Mouse (Mus musculus): ENCODE measurements around the gene Etl4. TPM values are rescaled to one million over a fixed set of nuclear protein-coding genes. Genes with fewer than 3 reads are reported as not detected.

The Etl4 gene
- total RNA-seq, 2 experiments from 2014 or later: 138 to 142 TPM

- no peak for TF ChIP-seq CTCF (IDR thresholded peaks at IDR 0.05)
- intact Hi-C loops (cut with DNase I): no loop called here
- Histone ChIP-seq H3K27ac (no peak overlapping the region), H3K4me3 (0 out of 2 replicates have a peak overlapping the region, but pooled peaks have one; percentile 18)
- no peak for DNase-seq (ENCODE audit: extremely low spot score in 1 of 2, low spot score in 2 of 2)
Observed at GRCm38 (mm10) chr2:20723990-20724745, 814.6 kb downstream of the Etl4 start.

GRCm38 (mm10) chr2:20726974-20727373 is 817.4 kb downstream of the Etl4 start:
- TF ChIP-seq CTCF (IDR thresholded peaks at IDR 0.05): no peak
- H3K4me3 ChIP-seq: no peak overlapping the region

GRCm38 (mm10) chr2:20727752-20728438 is 818.3 kb downstream of the Etl4 start:
- DNase-seq (ENCODE audit: extremely low spot score in 1 of 2, low spot score in 2 of 2): no peak
- TF ChIP-seq CTCF (IDR thresholded peaks at IDR 0.05): no peak

More at GRCm38 (mm10) chr2:20726974-20727373, 817.4 kb downstream of the Etl4 start:
- no peak for DNase-seq (ENCODE audit: extremely low spot score in 1 of 2, low spot score in 2 of 2)
- intact Hi-C loops (cut with DNase I): no loop called here
- H3K27ac ChIP-seq: no peak overlapping the region

GRCm38 (mm10) chr2:20735444-20735843 is 825.9 kb downstream of the Etl4 start:
- Histone ChIP-seq H3K27ac (no peak overlapping the region), H3K4me3 (no peak overlapping the region)
- no peak for DNase-seq (ENCODE audit: extremely low spot score in 1 of 2, low spot score in 2 of 2)
- TF ChIP-seq CTCF (IDR thresholded peaks at IDR 0.05): no peak
- intact Hi-C loops (cut with DNase I): no loop called here

More at GRCm38 (mm10) chr2:20727752-20728438, 818.3 kb downstream of the Etl4 start:
- Histone ChIP-seq H3K4me3 (no peak overlapping the region), H3K27ac (no peak overlapping the region)
- intact Hi-C loops (cut with DNase I): no loop called here

GRCm38 (mm10) chr2:20736324-20737015 is 826.9 kb downstream of the Etl4 start:
- intact Hi-C loops (cut with DNase I): no loop called here
- Histone ChIP-seq H3K4me3 (no peak overlapping the region), H3K27ac (no peak overlapping the region)
- DNase-seq (ENCODE audit: extremely low spot score in 1 of 2, low spot score in 2 of 2): no peak
- no peak for TF ChIP-seq CTCF (IDR thresholded peaks at IDR 0.05)

GRCm38 (mm10) chr2:20737112-20737808 is 827.7 kb downstream of the Etl4 start:
- H3K4me3 ChIP-seq: no peak overlapping the region
- no peak overlapping the region for H3K27ac ChIP-seq
- TF ChIP-seq CTCF (IDR thresholded peaks at IDR 0.05): no peak
- intact Hi-C loops (cut with DNase I): no loop called here
- no peak for DNase-seq (ENCODE audit: extremely low spot score in 1 of 2, low spot score in 2 of 2)

- no peak for TF ChIP-seq CTCF (IDR thresholded peaks at IDR 0.05)
- intact Hi-C loops (cut with DNase I): no loop called here
Observed at GRCm38 (mm10) chr2:20737837-20738236, 828.3 kb downstream of the Etl4 start.

GRCm38 (mm10) chr2:20747723-20748122 is 838.1 kb downstream of the Etl4 start:
- intact Hi-C loops (cut with DNase I): no loop called here
- Histone ChIP-seq H3K27ac (no peak overlapping the region), H3K4me3 (no peak overlapping the region)
- no peak for DNase-seq (ENCODE audit: extremely low spot score in 1 of 2, low spot score in 2 of 2)
- no peak for TF ChIP-seq CTCF (IDR thresholded peaks at IDR 0.05)

More at GRCm38 (mm10) chr2:20737837-20738236, 828.3 kb downstream of the Etl4 start:
- Histone ChIP-seq H3K27ac (no peak overlapping the region), H3K4me3 (no peak overlapping the region)
- DNase-seq (ENCODE audit: extremely low spot score in 1 of 2, low spot score in 2 of 2): no peak

GRCm38 (mm10) chr2:20748481-20748880 is 838.9 kb downstream of the Etl4 start:
- Histone ChIP-seq H3K4me3 (no peak overlapping the region), H3K27ac (peak overlapping the region; percentile 20; the same call in 1 of the 2 replicates)
- TF ChIP-seq CTCF (IDR thresholded peaks at IDR 0.05): no peak; the same call in none of the 2 replicates
- intact Hi-C loops (cut with DNase I): no loop called here
- DNase-seq (ENCODE audit: extremely low spot score in 1 of 2, low spot score in 2 of 2): no peak

GRCm38 (mm10) chr2:20749687-20750086 is 840.1 kb downstream of the Etl4 start:
- intact Hi-C loops (cut with DNase I): no loop called here
- Histone ChIP-seq H3K4me3 (no peak overlapping the region), H3K27ac (no peak overlapping the region)
- TF ChIP-seq CTCF (IDR thresholded peaks at IDR 0.05): no peak
- DNase-seq (ENCODE audit: extremely low spot score in 1 of 2, low spot score in 2 of 2): no peak

GRCm38 (mm10) chr2:20753282-20754110 is 843.9 kb downstream of the Etl4 start:
- intact Hi-C loops (cut with DNase I): no loop called here
- DNase-seq (ENCODE audit: extremely low spot score in 1 of 2, low spot score in 2 of 2): no peak
- no peak overlapping the region for H3K27ac ChIP-seq
- no peak overlapping the region for H3K4me3 ChIP-seq
- no peak for TF ChIP-seq CTCF (IDR thresholded peaks at IDR 0.05)

Data from left cerebral cortex, adult 2 months (tissue).